Comparison of ENCODE assay signal across 9 mouse cellular contexts in genomic region chr4:121002400-121003171, GRCm38 (mm10). TPM values are rescaled to one million over a fixed set of nuclear protein-coding genes. Genes with fewer than 3 reads are reported as not detected.
DNase-seq lines count a peak whose midpoint lies in the region; ATAC-seq lines count a peak whose summit lies in the region.
"Had no signal": no experiment of that assay in that cellular context is flagged by ENCODE, and none has a peak within 500 bp of the region (broad histone marks: within the 10 kb centered on the region; RNA-seq: fewer than 3 reads in every experiment).

No protein-coding gene starts in this region.

- peak; percentile 71 for DNase-seq in 3T3-L1 (ENCODE audit: low read depth, low spot score)
- DNase-seq in layer of hippocampus, adult 8-10 months (ENCODE audit: low spot score in 2 of 2): no peak
- DNase-seq in adrenal gland, postnatal 25 days: no peak
- no peak for DNase-seq in heart, adult 8-10 months (ENCODE audit: low spot score)

- H3K9ac ChIP-seq in embryonic facial prominence, embryonic 12.5 days: no peak overlapping the region
- no peak overlapping the region for H3K9ac ChIP-seq in lung, embryonic 16.5 days (ENCODE audit: low read length)
- H3K9ac ChIP-seq in neural tube, embryonic 15.5 days (replicated peaks): no peak overlapping the region; the same call in 1 of the 2 replicates

- no peak overlapping the region for H3K27ac ChIP-seq in embryonic facial prominence, embryonic 12.5 days
- peak overlapping the region; percentile 18 for H3K27ac ChIP-seq in lung, embryonic 16.5 days (ENCODE audit: low read length)
- H3K27ac ChIP-seq in neural tube, embryonic 15.5 days (replicated peaks): peak overlapping the region; percentile 86

- no peaks in the 10 kb centered on the region for H3K9me3 ChIP-seq in embryonic facial prominence, embryonic 12.5 days
- H3K9me3 ChIP-seq in lung, embryonic 16.5 days (ENCODE audit: control insufficient read depth, low read length): no peaks in the 10 kb centered on the region
- H3K9me3 ChIP-seq in neural tube, embryonic 15.5 days (replicated peaks): no peaks in the 10 kb centered on the region

- no peak overlapping the region for H3K4me3 ChIP-seq in embryonic facial prominence, embryonic 12.5 days
- H3K4me3 ChIP-seq in lung, embryonic 16.5 days (ENCODE audit: low read length): no peak overlapping the region
- H3K4me3 ChIP-seq in neural tube, embryonic 15.5 days (replicated peaks): no peak overlapping the region

- ATAC-seq in CD4-positive, CD25-positive, alpha-beta regulatory T cell, adult 4 months: peak; percentile 62
- ATAC-seq in embryonic facial prominence, embryonic 12.5 days (ENCODE audit: insufficient number of reproducible peaks, insufficient read depth, low FRiP score, low TSS enrichment): peak; percentile 68; the same call in 1 of the 2 replicates
- peak; percentile 85 for ATAC-seq in lung, embryonic 16.5 days (ENCODE audit: low read depth)
- ATAC-seq in neural tube, embryonic 15.5 days (ENCODE audit: low FRiP score): peak; percentile 43

- no peaks in the 10 kb centered on the region for H3K27me3 ChIP-seq in embryonic facial prominence, embryonic 12.5 days
- H3K27me3 ChIP-seq in lung, embryonic 16.5 days (ENCODE audit: control insufficient read depth, insufficient read depth, low read depth, low read length): no peaks in the 10 kb centered on the region
- H3K27me3 ChIP-seq in neural tube, embryonic 15.5 days (replicated peaks): no peaks in the 10 kb centered on the region

- peaks cover 22% of the 10 kb centered on the region for H3K4me1 ChIP-seq in embryonic facial prominence, embryonic 12.5 days
- peaks cover 29% of the 10 kb centered on the region for H3K4me1 ChIP-seq in lung, embryonic 16.5 days (replicated peaks; ENCODE audit: control insufficient read depth, insufficient read depth, low read length)
- H3K4me1 ChIP-seq in neural tube, embryonic 15.5 days: peaks cover 43% of the 10 kb centered on the region

- no peak overlapping the region for H3K4me2 ChIP-seq in embryonic facial prominence, embryonic 12.5 days (replicated peaks)
- peak overlapping the region; percentile 1; the same call in 1 of the 2 replicates for H3K4me2 ChIP-seq in lung, embryonic 16.5 days (ENCODE audit: low read depth, low read length)
- peak overlapping the region; percentile 38 for H3K4me2 ChIP-seq in neural tube, embryonic 15.5 days

- 29% methylated on average over 8 of the region's 8 CpGs for WGBS in embryonic facial prominence, embryonic 12.5 days
- 26% methylated on average over 8 of the region's 8 CpGs for WGBS in lung, embryonic 16.5 days
- WGBS in neural tube, embryonic 15.5 days: 11% methylated on average over 8 of the region's 8 CpGs

- no peaks in the 10 kb centered on the region for H3K36me3 ChIP-seq in embryonic facial prominence, embryonic 12.5 days
- no peaks in the 10 kb centered on the region for H3K36me3 ChIP-seq in lung, embryonic 16.5 days (ENCODE audit: control insufficient read depth, insufficient read depth, low read length)
- H3K36me3 ChIP-seq in neural tube, embryonic 15.5 days: no peaks in the 10 kb centered on the region

RNA-seq across cellular contexts. Expression of gene Smap2, which starts 14.5 kb away (rescaled TPM):
- 10 to 100 TPM; 34.0 to 37.4 TPM for polyA plus RNA-seq in CD4-positive, CD25-positive, alpha-beta regulatory T cell, adult 4 months (2017; shearing (Covaris generic))
- polyA plus RNA-seq in embryonic facial prominence, embryonic 12.5 days (2016; fragmentation: Nextera tagmentation; extraction: Ambion mirVana): 19.3 and 22.6 TPM in 2 replicates
- 12.3 and 12.6 TPM in 2 replicates for polyA plus RNA-seq in lung, embryonic 16.5 days (2015; fragmentation: Nextera tagmentation; extraction: Ambion mirVana)
- polyA plus RNA-seq in neural tube, embryonic 15.5 days (2015; fragmentation: Nextera tagmentation; extraction: Ambion mirVana): 41.4 and 43.4 TPM in 2 replicates
- 100 to 1,000 TPM; 151 to 166 (median 157) TPM for total RNA-seq in layer of hippocampus, adult 8-10 months (2022)
- 31.5 and 35.7 TPM in 2 replicates for total RNA-seq in adrenal gland, postnatal 25 days (2021)
- 10 to 100 TPM; 39.1 to 57.5 (median 49.1) TPM for total RNA-seq in heart, adult 8-10 months (2022)

RNA-seq across cellular contexts. Expression of gene Col9a2, which starts 36.6 kb away (rescaled TPM):
- not detected for polyA plus RNA-seq in CD4-positive, CD25-positive, alpha-beta regulatory T cell, adult 4 months (2017; shearing (Covaris generic))
- 61.6 and 62.4 TPM in 2 replicates for polyA plus RNA-seq in embryonic facial prominence, embryonic 12.5 days (2016; fragmentation: Nextera tagmentation; extraction: Ambion mirVana)
- 5.1 and 5.9 TPM in 2 replicates for polyA plus RNA-seq in lung, embryonic 16.5 days (2015; fragmentation: Nextera tagmentation; extraction: Ambion mirVana)
- polyA plus RNA-seq in neural tube, embryonic 15.5 days (2015; fragmentation: Nextera tagmentation; extraction: Ambion mirVana): 21.5 and 36.1 TPM in 2 replicates
- 1 to 10 TPM; 4.1 to 5.7 (median 5.0) TPM for total RNA-seq in layer of hippocampus, adult 8-10 months (2022)
- total RNA-seq in adrenal gland, postnatal 25 days (2021): 0.46 and 0.71 TPM in 2 replicates
- not detected for total RNA-seq in heart, adult 8-10 months (2022)
- total RNA-seq: common myeloid progenitor, adult 5-6 weeks had no signal

RNA-seq across cellular contexts. Expression of gene Zfp69, which starts 51.1 kb away (rescaled TPM):
- 1 to 10 TPM; 1.1 to 1.2 TPM for polyA plus RNA-seq in CD4-positive, CD25-positive, alpha-beta regulatory T cell, adult 4 months (2017; shearing (Covaris generic))
- 11.2 and 11.8 TPM in 2 replicates for polyA plus RNA-seq in embryonic facial prominence, embryonic 12.5 days (2016; fragmentation: Nextera tagmentation; extraction: Ambion mirVana)
- 6.8 and 7.5 TPM in 2 replicates for polyA plus RNA-seq in lung, embryonic 16.5 days (2015; fragmentation: Nextera tagmentation; extraction: Ambion mirVana)
- polyA plus RNA-seq in neural tube, embryonic 15.5 days (2015; fragmentation: Nextera tagmentation; extraction: Ambion mirVana): 6.5 and 6.8 TPM in 2 replicates
- total RNA-seq in layer of hippocampus, adult 8-10 months (2022): 1 to 10 TPM; 1.6 to 3.0 (median 2.6) TPM
- total RNA-seq in adrenal gland, postnatal 25 days (2021): 3.4 and 4.9 TPM in 2 replicates
- 1 to 10 TPM in 2 of 4 experiments, under 1 TPM in 2; 0.69 to 1.7 (median 1.2) TPM for total RNA-seq in heart, adult 8-10 months (2022)
